Mouse (Mus musculus) hindbrain, embryonic 16.5 days (tissue): ENCODE data around the gene Isoc2a. TPM values are rescaled to one million over a fixed set of nuclear protein-coding genes. Genes with fewer than 3 reads are reported as not detected.
A peak's percentile ranks its signal among the peaks of the same experiment; 100 is the strongest.
"Not testable (repeated sequence)": the region's sequence is repeated elsewhere in the genome, so short reads cannot be mapped to it uniquely, and the experiment has no call there.

ENCODE experiments used
- ATAC-seq: fragments of 200-750 bp; cut with Nextera tagmentation; 2 replicates; pipeline ENCODE4 v1.8.0; 2017; ENCODE audit warnings: moderate TSS enrichment, moderate library complexity
- H3K27ac ChIP-seq: fragments of 300-500 bp; sonication (generic); 2 replicates; pipeline ENCODE4 v1.5.1; 2014; ENCODE audit warnings: low read depth, mild to moderate bottlenecking, control low read depth, low read length, moderate library complexity
- H3K27me3 ChIP-seq: fragments of 300-500 bp; sonication (generic); replicated peaks from 2 replicates; pipeline ENCODE4 v1.6.1; 2014; ENCODE audit warnings: low read length; ENCODE audit not compliant: control insufficient read depth, insufficient read depth
- H3K36me3 ChIP-seq: fragments of 300-500 bp; sonication (generic); 2 replicates; pipeline ENCODE4 v1.6.1; 2014; ENCODE audit warnings: mild to moderate bottlenecking, low read length, moderate library complexity, mixed read lengths; ENCODE audit not compliant: control insufficient read depth, insufficient read depth
- H3K4me1 ChIP-seq: fragments of 300-500 bp; sonication (generic); 2 replicates; pipeline ENCODE4 v1.6.1; 2014; ENCODE audit warnings: low read depth, low read length; ENCODE audit not compliant: control insufficient read depth, insufficient read depth
- H3K4me2 ChIP-seq: fragments of 300-500 bp; sonication (generic); 2 replicates; pipeline ENCODE4 v1.6.1; 2014; ENCODE audit warnings: mild to moderate bottlenecking, low read length, control low read depth, moderate library complexity
- H3K4me3 ChIP-seq: fragments of 300-500 bp; sonication (generic); 2 replicates; pipeline ENCODE4 v1.5.1; 2014; ENCODE audit warnings: mild to moderate bottlenecking, low read length, control low read depth, moderate library complexity
- H3K9ac ChIP-seq: fragments of 300-500 bp; sonication (generic); 2 replicates; pipeline ENCODE4 v1.6.1; 2014; ENCODE audit warnings: low read depth, mild to moderate bottlenecking, control low read depth, low read length, moderate library complexity
- H3K9me3 ChIP-seq: fragments of 300-500 bp; sonication (generic); 2 replicates; pipeline ENCODE4 v1.6.1; 2014; ENCODE audit warnings: mild to moderate bottlenecking, low read length, moderate library complexity; ENCODE audit not compliant: control insufficient read depth
- WGBS: fragments of 180-500 bp; shearing (Covaris S2); extraction: QIAGEN DNeasy Blood & Tissue Kit; methylation state at CpG from one replicate; pipeline ENCODE4 v1.1.7; 2014; 5-methylcytosine and 5-hydroxymethylcytosine counted together
- polyA plus RNA-seq: library from polyadenylated mRNA; unstranded; fragments of >200 nt; fragmentation: Nextera tagmentation; extraction: Ambion mirVana; gene quantifications from 2 replicates; pipeline ENCODE4 v1.2.1, GENCODE M21; 2015

Gene Isoc2a
- polyA plus RNA-seq, 1 experiment from 2014 or later = 0.93 TPM

DNA sequence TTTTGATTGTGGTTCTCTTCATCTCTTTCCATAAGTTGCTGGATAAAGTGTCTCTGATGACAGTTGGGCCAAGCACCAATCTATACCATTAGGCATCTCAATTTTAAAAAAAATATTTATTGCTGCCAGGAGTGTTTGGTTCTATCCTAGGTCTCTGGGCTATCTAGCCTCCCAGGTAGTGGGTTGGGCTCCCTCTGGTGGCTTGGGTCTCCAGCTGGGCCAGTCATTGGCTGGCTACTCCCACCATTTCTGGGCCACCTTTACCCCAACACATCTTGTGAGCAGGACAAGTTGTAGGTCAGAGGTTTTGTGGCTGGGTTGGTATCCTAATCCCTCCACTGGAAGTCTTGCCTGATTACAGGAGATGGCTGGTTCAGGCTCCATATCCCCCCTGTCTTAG is 1.2 kb downstream of the Isoc2a start:
- no peak overlapping the region for H3K4me3 ChIP-seq
- H3K4me2 ChIP-seq = no peak overlapping the region
- peaks cover 14% of the 10 kb centered on the region for H3K4me1 ChIP-seq
- ATAC-seq = no peak
- H3K27me3 ChIP-seq = no peaks in the 10 kb centered on the region
- no peak overlapping the region for H3K27ac ChIP-seq
- no peaks in the 10 kb centered on the region for H3K36me3 ChIP-seq
- H3K9ac ChIP-seq = no peak overlapping the region
- H3K9me3 ChIP-seq = no peaks in the 10 kb centered on the region

DNA sequence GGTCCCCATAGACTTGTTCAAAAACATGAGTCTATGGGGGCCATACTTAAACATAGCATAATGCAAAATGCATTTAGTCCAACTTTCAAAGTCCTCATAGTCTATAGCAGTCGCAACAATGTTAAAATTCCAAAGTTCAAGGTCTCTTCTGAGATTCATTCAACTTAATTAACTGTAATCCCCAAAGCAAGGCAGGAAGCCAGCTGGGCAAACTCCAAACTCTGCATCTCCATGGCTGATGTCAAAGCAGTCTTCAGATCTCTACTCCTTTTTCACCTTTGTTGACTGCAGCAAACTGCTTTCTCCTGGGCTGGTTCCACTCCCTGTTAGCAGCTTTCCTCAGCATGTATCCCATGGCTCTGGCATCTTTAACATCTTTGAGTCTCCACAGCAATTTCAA is 2.1 kb downstream of the Isoc2a start:
- not testable (repeated sequence) for H3K9me3 ChIP-seq, H3K36me3 ChIP-seq, H3K27me3 ChIP-seq, H3K4me2 ChIP-seq, H3K4me3 ChIP-seq, H3K9ac ChIP-seq, H3K27ac ChIP-seq, ATAC-seq
- H3K4me1 ChIP-seq = peaks cover 14% of the 10 kb centered on the region
- WGBS = 80% methylated on average over 1 of the region's 1 CpGs

DNA sequence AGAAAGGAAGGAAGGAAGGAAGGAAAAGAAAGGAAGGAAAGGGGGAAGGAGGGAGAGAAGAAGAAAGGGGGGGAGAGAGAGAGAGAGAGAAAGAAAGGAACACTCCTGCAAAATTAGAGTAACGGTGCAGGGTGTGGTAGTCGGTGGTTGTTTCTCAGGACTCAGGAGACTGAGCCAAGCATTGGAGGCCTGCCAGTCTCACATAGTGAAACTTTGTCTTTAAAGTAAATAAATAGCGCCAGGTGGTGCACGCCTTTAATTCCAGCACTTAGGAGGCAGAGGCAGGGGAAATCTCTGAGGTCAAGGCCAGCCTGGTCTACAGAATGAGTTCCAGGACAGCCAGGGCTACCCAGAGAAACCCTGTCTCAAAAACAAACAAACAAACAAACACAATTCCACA is 9.7 kb downstream of the Isoc2a start:
- no peaks in the 10 kb centered on the region for H3K4me1 ChIP-seq
- ATAC-seq = no peak
- WGBS = 76% methylated on average over 4 of the region's 4 CpGs
- no peaks in the 10 kb centered on the region for H3K27me3 ChIP-seq
- no peaks in the 10 kb centered on the region for H3K36me3 ChIP-seq
- H3K9ac ChIP-seq = no peak overlapping the region
- no peak overlapping the region for H3K4me3 ChIP-seq
- H3K9me3 ChIP-seq = no peaks in the 10 kb centered on the region
- no peak overlapping the region for H3K27ac ChIP-seq
- H3K4me2 ChIP-seq = no peak overlapping the region

DNA sequence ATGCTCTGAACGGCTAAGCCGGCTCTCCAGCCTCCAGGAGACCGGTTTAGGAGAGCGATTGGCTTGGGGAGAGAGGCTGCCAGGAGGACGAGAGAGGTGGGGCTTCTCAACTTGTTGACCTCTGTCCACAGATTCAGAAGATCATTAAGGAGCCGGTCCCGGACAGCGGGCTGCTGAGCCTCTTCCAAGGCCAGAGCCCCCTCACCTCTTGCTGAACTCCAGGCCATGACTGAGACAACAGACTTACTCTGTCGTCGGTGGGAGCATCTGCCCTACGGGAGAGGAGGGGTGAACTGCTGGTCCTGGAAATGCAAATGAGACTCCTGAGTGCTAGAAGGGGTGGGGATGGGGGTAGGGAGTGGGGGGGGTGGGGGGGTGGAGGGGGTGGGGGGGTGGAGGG is 18.2 kb downstream of the Isoc2a start:
- WGBS = 68% methylated on average over 11 of the region's 11 CpGs
- Histone ChIP-seq H3K27ac (no peak overlapping the region), H3K9me3 (no peaks in the 10 kb centered on the region), H3K27me3 (no peaks in the 10 kb centered on the region), H3K4me1 (peaks cover 7% of the 10 kb centered on the region), H3K4me2 (no peak overlapping the region), H3K36me3 (no peaks in the 10 kb centered on the region), H3K9ac (no peak overlapping the region), H3K4me3 (no peak overlapping the region)
- ATAC-seq = no peak

DNA sequence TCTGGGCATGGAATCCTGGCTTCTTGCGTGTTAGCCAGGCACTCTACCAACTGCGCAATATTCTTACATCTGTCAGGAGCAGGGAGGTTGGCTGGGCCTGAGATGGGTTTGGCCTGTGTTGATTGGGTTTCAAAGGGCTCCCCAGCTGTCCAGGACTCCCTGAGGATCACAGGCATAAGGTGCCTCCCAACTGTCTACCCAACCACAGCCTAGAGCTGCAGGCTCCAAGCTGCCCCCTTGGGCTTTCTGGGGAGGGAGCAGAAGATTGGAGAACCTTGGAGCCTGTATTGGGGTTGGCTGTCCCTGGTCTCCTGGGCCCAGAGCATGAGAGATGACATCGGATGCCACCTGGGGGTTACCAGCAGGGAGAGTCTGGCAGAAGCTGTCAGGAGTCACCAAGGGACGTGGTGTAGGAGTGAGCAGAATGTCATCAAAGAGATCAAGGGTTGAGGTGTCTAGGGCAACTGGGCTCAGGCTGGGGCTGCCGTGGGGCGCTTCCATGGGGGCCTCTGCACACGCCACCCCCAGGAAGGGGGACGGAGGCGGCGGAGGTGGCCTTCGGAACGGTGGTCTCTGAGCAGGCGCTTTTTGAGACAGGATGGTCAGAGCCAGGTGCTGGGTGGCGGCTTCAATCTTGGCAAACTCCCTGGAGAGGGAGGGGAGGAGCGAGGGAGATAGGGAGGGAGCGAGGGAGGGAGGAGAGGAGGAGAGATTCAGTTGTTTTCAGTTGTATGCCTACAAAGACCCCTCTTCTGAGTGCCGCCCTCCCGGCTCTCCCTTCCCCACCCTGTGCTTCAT is 22.1 kb downstream of the Isoc2a start:
- H3K4me2 ChIP-seq = peak overlapping the region; percentile 76
- H3K4me3 ChIP-seq = peak overlapping the region; percentile 33
- H3K4me1 ChIP-seq = peaks cover 10% of the 10 kb centered on the region
- peak overlapping the region; percentile 63 for H3K9ac ChIP-seq
- ATAC-seq = peak; percentile 79
- H3K27ac ChIP-seq = peak overlapping the region; percentile 57
- no peaks in the 10 kb centered on the region for H3K36me3 ChIP-seq
- WGBS = 21% methylated on average over 15 of the region's 18 CpGs
- no peaks in the 10 kb centered on the region for H3K27me3 ChIP-seq
- H3K9me3 ChIP-seq = peaks cover 3% of the 10 kb centered on the region; the same call in 1 of the 2 replicates

DNA sequence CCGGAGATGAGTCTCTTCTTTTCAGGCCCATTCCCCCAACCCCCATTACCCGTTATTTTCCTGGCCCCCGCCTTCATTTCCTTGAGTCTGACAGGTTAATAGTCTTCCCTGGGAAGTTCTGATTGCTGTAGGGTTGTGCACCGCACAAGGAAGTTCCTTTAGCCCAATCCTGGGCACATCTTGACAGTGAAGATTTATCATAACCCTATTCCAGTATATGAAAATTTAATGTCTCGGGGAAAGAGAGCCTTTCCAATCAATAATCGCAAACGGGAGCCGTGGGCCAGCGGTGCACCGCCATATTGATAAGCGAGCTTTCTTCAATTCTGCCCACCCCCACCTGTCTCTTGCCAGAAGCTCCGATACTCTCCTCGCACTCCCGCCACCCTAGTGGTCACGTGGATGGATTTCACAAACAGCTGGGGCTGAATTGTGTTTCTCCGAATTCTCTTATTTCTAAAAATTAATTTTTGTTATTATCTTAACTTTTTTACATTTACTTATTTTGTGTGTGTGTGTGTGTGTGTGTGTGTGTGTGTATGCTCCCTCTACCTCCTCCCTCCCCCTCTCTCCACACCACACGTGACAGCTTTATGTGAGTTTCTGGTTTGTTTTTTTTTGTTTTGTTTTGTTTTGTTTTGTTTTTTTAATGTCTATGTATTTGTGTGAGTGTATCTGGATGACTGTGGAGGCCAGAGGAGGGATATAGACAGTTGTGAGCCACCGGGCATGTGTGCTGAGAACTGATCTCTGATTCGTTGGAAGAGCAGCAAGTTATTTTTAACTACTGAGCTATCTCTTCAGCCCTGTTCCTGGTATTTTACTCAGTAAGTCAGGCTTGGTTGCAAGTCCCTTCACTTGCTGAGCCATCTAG is 22.9 kb downstream of the Isoc2a start:
- Histone ChIP-seq H3K4me3 (peak overlapping the region; percentile 33), H3K4me1 (peaks cover 10% of the 10 kb centered on the region), H3K9me3 (peaks cover 3% of the 10 kb centered on the region; the same call in 1 of the 2 replicates), H3K9ac (peak overlapping the region; percentile 63), H3K4me2 (peak overlapping the region; percentile 76), H3K36me3 (no peaks in the 10 kb centered on the region), H3K27me3 (no peaks in the 10 kb centered on the region), H3K27ac (peak overlapping the region; percentile 57)
- 7% methylated on average over 19 of the region's 19 CpGs for WGBS
- peak; percentile 79 for ATAC-seq

DNA sequence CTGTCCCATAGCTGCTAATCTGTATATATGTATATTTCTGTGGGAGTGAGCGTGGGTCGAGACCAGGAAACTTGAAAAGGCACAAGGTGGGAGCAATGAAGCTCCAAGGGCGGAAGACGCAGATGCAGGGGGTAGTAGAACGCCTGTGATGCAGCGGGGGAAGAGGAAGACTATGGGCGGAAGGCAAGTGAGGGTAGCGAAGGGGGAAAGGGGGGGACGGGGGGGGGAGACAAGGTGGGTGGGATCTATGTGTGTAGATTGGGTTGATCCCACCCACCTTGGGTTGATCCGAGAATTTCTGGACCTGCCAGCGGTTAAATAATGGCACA is 23.5 kb downstream of the Isoc2a start:
- ATAC-seq = peak; percentile 19
- peaks cover 10% of the 10 kb centered on the region for H3K4me1 ChIP-seq
- no peaks in the 10 kb centered on the region for H3K27me3 ChIP-seq
- WGBS = 21% methylated on average over 11 of the region's 11 CpGs
- H3K36me3 ChIP-seq = no peaks in the 10 kb centered on the region
- no peak overlapping the region; the same call in 1 of the 2 replicates for H3K9ac ChIP-seq
- H3K4me3 ChIP-seq = peak overlapping the region; percentile 33
- H3K9me3 ChIP-seq = peaks cover 3% of the 10 kb centered on the region; the same call in 1 of the 2 replicates
- H3K4me2 ChIP-seq = peak overlapping the region; percentile 76
- 0 out of 2 replicates have a peak overlapping the region, but pooled peaks have one; percentile 17 for H3K27ac ChIP-seq

DNA sequence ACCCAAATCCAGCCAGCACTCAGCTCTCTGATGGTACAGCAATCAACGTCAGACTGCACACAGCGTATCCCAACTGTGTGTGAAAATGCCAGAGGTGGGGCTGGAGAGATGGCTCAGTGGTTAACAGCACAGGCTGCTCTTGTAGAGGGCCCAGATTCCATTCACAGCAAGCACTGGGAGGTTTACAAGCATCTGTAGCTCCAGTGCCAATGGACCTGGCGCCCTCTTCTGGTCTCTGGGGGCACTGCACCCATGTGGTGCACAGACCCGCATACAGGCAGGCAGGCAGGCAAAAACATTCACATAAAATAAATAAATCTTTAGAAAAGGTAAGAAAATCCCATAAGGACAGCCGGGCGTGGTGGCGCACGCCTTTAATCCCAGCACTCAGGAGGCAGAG is 24.2 kb downstream of the Isoc2a start:
- H3K9me3 ChIP-seq = peaks cover 3% of the 10 kb centered on the region; the same call in 1 of the 2 replicates
- H3K9ac ChIP-seq = no peak overlapping the region
- H3K4me3 ChIP-seq = no peak overlapping the region
- no peak overlapping the region; the same call in 1 of the 2 replicates for H3K4me2 ChIP-seq
- 54% methylated on average over 8 of the region's 8 CpGs for WGBS
- no peak overlapping the region for H3K27ac ChIP-seq
- no peaks in the 10 kb centered on the region for H3K27me3 ChIP-seq
- no peaks in the 10 kb centered on the region for H3K36me3 ChIP-seq
- no peak for ATAC-seq
- peaks cover 10% of the 10 kb centered on the region for H3K4me1 ChIP-seq

DNA sequence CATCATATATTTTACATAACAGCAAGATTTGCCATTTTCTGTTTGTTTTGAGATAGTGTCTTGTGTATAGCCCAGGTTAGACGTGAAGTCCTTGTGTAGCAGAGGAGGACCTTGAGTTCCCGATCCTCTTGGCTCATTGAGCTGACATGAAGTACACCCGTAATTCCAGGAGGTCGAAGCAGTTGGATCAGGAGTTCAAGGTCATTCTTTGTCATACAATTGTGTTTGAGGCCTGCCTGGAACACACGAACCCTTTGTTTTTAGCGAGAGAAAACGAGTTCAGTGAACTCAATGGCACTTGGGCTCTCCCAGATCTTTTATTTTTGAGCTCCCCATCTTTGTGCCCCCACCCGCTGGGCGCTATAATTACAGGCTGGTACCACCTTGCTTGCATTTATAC is 25.5 kb downstream of the Isoc2a start:
- Histone ChIP-seq H3K4me1 (peaks cover 10% of the 10 kb centered on the region), H3K9ac (no peak overlapping the region), H3K4me3 (no peak overlapping the region), H3K9me3 (peaks cover 3% of the 10 kb centered on the region; the same call in 1 of the 2 replicates), H3K4me2 (no peak overlapping the region), H3K27me3 (no peaks in the 10 kb centered on the region), H3K27ac (no peak overlapping the region), H3K36me3 (no peaks in the 10 kb centered on the region)
- no peak for ATAC-seq
- 79% methylated on average over 9 of the region's 9 CpGs for WGBS
